Mouse (Mus musculus) limb, embryonic 13.5 days (tissue): ENCODE measurements around the gene Camsap2. TPM values are rescaled to one million over a fixed set of nuclear protein-coding genes. Genes with fewer than 3 reads are reported as not detected.

Experiments
- ATAC-seq: fragments of 200-750 bp; cut with Nextera tagmentation; 2 replicates; pipeline ENCODE4 v1.8.0; 2017; ENCODE audit warnings: low read depth, moderate number of reproducible peaks, moderate TSS enrichment; ENCODE audit not compliant: low FRiP score
- H3K27ac ChIP-seq: fragments of 300-500 bp; sonication (generic); 2 replicates; pipeline ENCODE4 v1.5.1; 2015; ENCODE audit warnings: inconsistent platforms, mild to moderate bottlenecking, moderate library complexity
- H3K27me3 ChIP-seq: fragments of 300-500 bp; sonication (generic); 2 replicates; pipeline ENCODE4 v1.6.1; 2015; ENCODE audit warnings: mild to moderate bottlenecking, inconsistent platforms
- H3K36me3 ChIP-seq: fragments of 300-500 bp; sonication (generic); 2 replicates; pipeline ENCODE4 v1.6.1; 2015; ENCODE audit warnings: inconsistent platforms, mild to moderate bottlenecking, moderate library complexity
- H3K4me1 ChIP-seq: fragments of 300-500 bp; sonication (generic); 2 replicates; pipeline ENCODE4 v1.6.1; 2015; ENCODE audit warnings: inconsistent platforms
- H3K4me2 ChIP-seq: fragments of 300-500 bp; sonication (generic); replicated peaks from 2 replicates; pipeline ENCODE4 v1.6.1; 2015; ENCODE audit warnings: inconsistent platforms, mild to moderate bottlenecking, moderate library complexity
- H3K4me3 ChIP-seq: fragments of 300-500 bp; sonication (generic); 2 replicates; pipeline ENCODE4 v1.5.1; 2015; ENCODE audit warnings: moderate library complexity, mild to moderate bottlenecking, inconsistent platforms
- H3K9ac ChIP-seq: fragments of 300-500 bp; sonication (generic); 2 replicates; pipeline ENCODE4 v1.6.1; 2015; ENCODE audit warnings: mild to moderate bottlenecking, inconsistent platforms
- H3K9me3 ChIP-seq: fragments of 300-500 bp; sonication (generic); 2 replicates; pipeline ENCODE4 v1.6.1; 2016; ENCODE audit warnings: inconsistent platforms
- WGBS: fragments of 180-500 bp; shearing (Covaris S2); methylation state at CpG from one replicate; pipeline ENCODE4 v1.1.7; 2015; 5-methylcytosine and 5-hydroxymethylcytosine counted together
- polyA plus RNA-seq: library from polyadenylated mRNA; unstranded; fragments of >200 nt; fragmentation: Nextera tagmentation; extraction: Ambion mirVana; gene quantifications from 2 replicates; pipeline ENCODE4 v1.2.1, GENCODE M21; 2015

Gene Camsap2
- 9.9 and 10.1 TPM in 2 replicates for polyA plus RNA-seq

DNA sequence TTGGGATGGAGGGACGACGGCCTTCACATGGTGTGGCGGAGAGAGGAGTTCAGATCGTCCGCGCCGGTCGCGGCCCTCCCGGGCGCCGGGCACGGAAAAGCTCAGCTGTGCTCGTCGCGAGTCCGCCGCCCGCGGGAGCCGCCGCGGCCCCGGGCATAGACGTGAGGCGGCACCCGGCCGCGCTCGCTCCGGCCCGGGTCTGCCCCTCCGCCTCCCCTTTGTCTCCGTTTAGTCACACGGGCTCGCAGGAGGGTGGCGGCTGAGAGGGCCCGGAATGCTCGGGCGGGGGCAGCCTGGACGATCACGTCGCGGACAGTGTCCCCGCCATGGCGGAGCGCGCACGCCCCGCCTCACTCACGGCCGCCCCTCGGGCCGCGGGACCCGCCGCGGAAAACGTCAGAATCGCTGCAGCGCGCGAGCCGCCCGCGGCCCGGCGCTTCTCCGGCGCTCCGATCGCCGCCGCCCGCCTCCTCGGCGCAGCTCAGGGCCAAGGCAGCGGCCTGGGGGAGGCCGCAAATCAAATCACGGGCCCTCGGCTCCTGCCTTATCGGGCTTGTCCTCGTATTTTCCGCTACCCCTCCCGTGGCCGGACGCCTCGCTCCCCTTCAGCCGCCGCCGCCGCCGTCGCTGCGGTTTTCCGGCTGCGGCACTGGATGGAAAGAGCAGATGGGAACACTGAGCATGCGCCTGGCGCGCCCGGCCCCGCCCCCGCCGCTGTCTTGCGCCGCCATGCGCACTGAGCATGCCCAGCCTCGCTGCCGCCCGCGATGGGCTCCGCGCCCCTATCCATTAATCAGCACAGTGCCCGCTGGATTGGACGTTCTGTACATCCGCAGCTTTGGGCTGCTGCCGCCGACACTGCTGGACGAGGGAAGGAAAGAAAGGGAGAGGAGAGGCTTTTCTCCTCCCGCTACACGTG lies at the start of gene Camsap2:
Gene Camsap2, minus strand, starts transcription at position 651 of the 919 bp plus-strand sequence.
- under 1% methylated on average over 119 of the region's 121 CpGs for WGBS
- peak within 1 kb of the TSS; percentile 95 for H3K9ac ChIP-seq
- peak within 1 kb of the TSS; percentile 97 for H3K4me3 ChIP-seq
- H3K36me3 ChIP-seq = no peaks in the 10 kb centered on the region
- peak within 1 kb of the TSS; percentile 81 for H3K4me2 ChIP-seq
- H3K4me1 ChIP-seq = peaks cover 43% of the 10 kb centered on the region
- H3K27me3 ChIP-seq = no peaks in the 10 kb centered on the region
- H3K27ac ChIP-seq = peak within 1 kb of the TSS; percentile 97
- H3K9me3 ChIP-seq = no peaks in the 10 kb centered on the region
- peak; percentile 95 for ATAC-seq

DNA sequence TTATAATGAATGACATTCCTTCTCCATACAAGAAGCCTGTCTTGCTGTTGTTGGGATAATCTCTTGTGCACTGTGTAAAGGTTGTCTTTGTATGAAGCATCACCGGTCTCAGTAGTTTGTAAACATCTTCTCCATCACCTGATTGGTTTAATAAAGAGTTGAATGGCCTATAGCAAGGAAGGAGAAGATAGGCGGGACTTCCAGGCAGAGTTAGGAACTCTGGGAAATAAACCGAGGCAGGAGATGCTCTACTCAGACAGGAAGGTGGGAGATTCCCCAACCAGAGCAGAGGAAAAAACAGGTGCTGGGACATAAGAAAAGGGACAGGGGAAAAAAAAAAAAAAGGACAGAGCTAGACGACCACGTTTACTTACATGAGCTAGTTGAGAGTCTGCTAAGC lies 49.2 kb upstream of the Camsap2 start:
- Histone ChIP-seq H3K27ac (no peak overlapping the region), H3K9ac (no peak overlapping the region), H3K4me1 (0 out of 2 replicates have a peak, but pooled peaks cover 3% of the 10 kb centered on the region), H3K4me3 (no peak overlapping the region), H3K36me3 (no peaks in the 10 kb centered on the region), H3K27me3 (no peaks in the 10 kb centered on the region), H3K4me2 (peak overlapping the region; percentile 2; the same call in 1 of the 2 replicates), H3K9me3 (no peaks in the 10 kb centered on the region)
- WGBS = 39% methylated on average over 5 of the region's 5 CpGs
- no peak for ATAC-seq

DNA sequence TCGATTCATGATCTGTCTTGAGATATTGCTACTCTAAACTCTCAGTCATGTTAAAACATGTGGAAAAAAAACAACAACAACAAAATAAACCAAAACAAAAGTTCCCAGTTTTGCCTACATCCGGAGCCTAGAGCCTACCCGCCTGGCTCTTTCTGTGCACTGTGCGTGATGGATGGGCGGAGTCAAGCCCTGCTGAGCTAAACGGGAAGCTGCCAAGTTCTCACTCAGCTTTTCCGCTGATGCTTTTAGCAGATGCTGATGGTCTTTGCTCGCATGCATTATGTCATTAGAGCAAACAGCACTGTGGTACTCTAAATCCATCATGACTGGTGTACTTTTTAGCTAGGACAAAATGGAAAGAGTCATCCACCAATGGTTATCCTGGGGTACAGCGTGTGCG lies 48.6 kb upstream of the Camsap2 start:
- Histone ChIP-seq H3K9me3 (no peaks in the 10 kb centered on the region), H3K27me3 (no peaks in the 10 kb centered on the region), H3K36me3 (no peaks in the 10 kb centered on the region), H3K4me1 (0 out of 2 replicates have a peak, but pooled peaks cover 3% of the 10 kb centered on the region), H3K4me2 (peak overlapping the region; percentile 30), H3K4me3 (no peak overlapping the region), H3K27ac (no peak overlapping the region), H3K9ac (no peak overlapping the region)
- ATAC-seq = peak; percentile 67; the same call in 1 of the 2 replicates
- WGBS = 35% methylated on average over 10 of the region's 10 CpGs

DNA sequence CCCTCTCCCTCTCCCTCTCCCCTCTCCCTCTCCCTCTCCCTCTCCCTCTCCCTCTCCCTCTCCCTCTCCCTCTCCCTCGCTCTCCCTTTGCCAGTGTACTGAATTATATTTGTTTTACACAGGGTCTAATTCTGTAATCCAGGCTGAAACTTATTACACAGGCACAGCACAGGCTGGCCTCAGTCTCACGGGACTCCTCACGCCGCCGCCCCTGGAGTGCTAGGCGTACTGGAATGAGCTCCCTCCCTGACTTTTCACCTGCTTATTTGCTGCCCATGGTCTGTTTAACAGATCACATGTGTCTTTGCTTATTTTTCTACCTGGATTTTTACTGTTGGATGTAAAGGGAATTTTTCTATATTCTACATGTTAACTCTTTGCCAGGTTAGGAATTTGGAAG lies 41.0 kb upstream of the Camsap2 start:
- ATAC-seq = peak; percentile 48; the same call in 1 of the 2 replicates
- Histone ChIP-seq H3K36me3 (no peaks in the 10 kb centered on the region), H3K9me3 (no peaks in the 10 kb centered on the region), H3K9ac (no peak overlapping the region), H3K27me3 (no peaks in the 10 kb centered on the region), H3K4me3 (no peak overlapping the region), H3K4me1 (no peaks in the 10 kb centered on the region), H3K4me2 (no peak overlapping the region), H3K27ac (no peak overlapping the region)
- WGBS = 20% methylated on average over 5 of the region's 6 CpGs

DNA sequence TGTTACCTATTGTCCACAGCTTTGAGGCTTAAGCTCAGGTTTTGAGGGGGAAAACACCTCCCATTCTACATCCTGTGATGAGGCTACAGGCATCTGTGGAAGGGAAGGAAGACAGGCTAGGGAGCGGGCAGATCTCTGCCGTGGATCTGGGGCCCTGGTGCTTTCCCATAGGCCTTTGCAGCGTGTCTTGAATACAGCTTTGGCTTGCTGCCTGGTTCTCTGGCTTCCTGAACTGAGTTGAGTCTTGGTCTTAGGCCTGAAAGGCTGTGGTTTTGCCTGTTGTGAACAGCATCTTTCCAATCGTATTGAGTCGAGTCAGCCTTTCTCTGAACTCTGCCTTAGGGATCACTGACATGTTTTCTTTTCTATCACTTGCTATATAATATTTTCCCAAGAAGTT lies 35.7 kb upstream of the Camsap2 start:
- no peak overlapping the region for H3K4me2 ChIP-seq
- H3K4me3 ChIP-seq = no peak overlapping the region
- H3K36me3 ChIP-seq = no peaks in the 10 kb centered on the region
- no peak overlapping the region; the same call in 1 of the 2 replicates for H3K27ac ChIP-seq
- ATAC-seq = no peak
- H3K4me1 ChIP-seq = 0 out of 2 replicates have a peak, but pooled peaks cover 4% of the 10 kb centered on the region
- no peaks in the 10 kb centered on the region for H3K9me3 ChIP-seq
- H3K27me3 ChIP-seq = no peaks in the 10 kb centered on the region
- WGBS = 78% methylated on average over 5 of the region's 5 CpGs
- no peak overlapping the region for H3K9ac ChIP-seq

DNA sequence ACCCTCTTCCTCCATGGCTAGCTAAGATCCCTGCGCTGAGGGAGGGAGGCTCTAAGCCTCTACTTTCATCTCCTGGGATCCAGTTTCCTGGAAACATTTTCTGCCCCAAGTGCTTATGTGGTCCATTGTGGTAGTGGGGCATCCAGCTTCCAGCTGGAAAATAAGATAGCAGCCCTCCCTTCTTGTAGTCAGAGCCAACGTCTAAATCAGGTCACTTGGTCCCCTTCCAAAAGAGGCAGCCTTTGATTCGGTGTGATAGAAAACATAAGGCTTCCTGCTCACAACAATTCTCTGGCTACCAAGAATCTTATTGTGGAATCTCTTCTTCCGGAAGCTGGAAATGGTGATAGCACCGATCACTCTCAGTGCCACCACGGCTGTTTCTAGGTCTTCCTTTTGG lies 35.3 kb upstream of the Camsap2 start:
- H3K36me3 ChIP-seq = no peaks in the 10 kb centered on the region
- H3K27ac ChIP-seq = no peak overlapping the region
- 78% methylated on average over 6 of the region's 6 CpGs for WGBS
- H3K27me3 ChIP-seq = no peaks in the 10 kb centered on the region
- H3K4me1 ChIP-seq = 0 out of 2 replicates have a peak, but pooled peaks cover 4% of the 10 kb centered on the region
- ATAC-seq = no peak
- H3K9ac ChIP-seq = no peak overlapping the region
- H3K9me3 ChIP-seq = no peaks in the 10 kb centered on the region
- no peak overlapping the region for H3K4me2 ChIP-seq
- H3K4me3 ChIP-seq = no peak overlapping the region

DNA sequence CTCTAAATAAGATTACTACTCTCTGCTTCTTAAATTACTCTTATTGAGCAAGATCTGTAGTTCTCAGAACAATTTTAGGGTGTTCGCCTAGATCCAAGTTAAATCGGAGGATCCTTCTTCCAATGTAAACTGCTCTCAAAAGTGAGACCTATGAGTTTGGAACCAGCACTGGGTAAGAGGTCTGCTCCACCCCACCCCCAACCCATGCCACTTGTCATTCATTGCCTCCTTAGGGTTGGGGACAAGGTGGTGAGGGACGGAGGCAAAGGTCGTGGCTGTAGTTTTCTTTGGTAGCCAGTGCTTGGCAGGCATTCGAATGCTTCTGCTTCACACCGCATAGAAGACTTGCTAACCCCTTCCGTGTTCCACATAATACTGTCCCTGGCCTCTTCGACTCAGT lies 34.7 kb upstream of the Camsap2 start:
- Histone ChIP-seq H3K36me3 (no peaks in the 10 kb centered on the region), H3K4me2 (no peak overlapping the region), H3K27me3 (no peaks in the 10 kb centered on the region), H3K9ac (no peak overlapping the region), H3K4me1 (0 out of 2 replicates have a peak, but pooled peaks cover 4% of the 10 kb centered on the region), H3K27ac (no peak overlapping the region), H3K4me3 (no peak overlapping the region), H3K9me3 (no peaks in the 10 kb centered on the region)
- no peak for ATAC-seq
- WGBS = 88% methylated on average over 8 of the region's 8 CpGs

DNA sequence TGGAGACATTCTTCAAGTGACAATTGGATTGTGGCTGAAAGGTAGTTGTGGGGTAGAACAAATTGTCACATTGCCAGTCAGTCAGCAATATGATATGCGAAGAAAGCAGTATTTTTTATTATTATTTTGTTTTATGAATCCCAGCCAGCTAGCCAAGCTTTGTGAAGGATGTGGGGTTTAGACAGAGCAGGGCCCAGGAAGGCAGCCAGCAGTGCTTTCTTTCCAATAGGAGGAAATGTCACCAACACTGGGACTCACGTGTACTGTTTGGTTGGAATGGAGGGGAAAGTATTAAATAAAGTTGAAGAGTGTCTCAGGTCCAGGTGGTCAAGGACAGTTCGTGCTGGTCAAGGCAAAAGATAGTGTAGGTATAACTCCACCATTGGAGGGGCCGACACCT lies 34.3 kb upstream of the Camsap2 start:
- Histone ChIP-seq H3K27ac (no peak overlapping the region), H3K4me3 (no peak overlapping the region), H3K27me3 (no peaks in the 10 kb centered on the region), H3K4me1 (0 out of 2 replicates have a peak, but pooled peaks cover 4% of the 10 kb centered on the region), H3K9me3 (no peaks in the 10 kb centered on the region), H3K36me3 (no peaks in the 10 kb centered on the region), H3K9ac (no peak overlapping the region), H3K4me2 (no peak overlapping the region)
- no peak for ATAC-seq
- WGBS = 92% methylated on average over 4 of the region's 4 CpGs

DNA sequence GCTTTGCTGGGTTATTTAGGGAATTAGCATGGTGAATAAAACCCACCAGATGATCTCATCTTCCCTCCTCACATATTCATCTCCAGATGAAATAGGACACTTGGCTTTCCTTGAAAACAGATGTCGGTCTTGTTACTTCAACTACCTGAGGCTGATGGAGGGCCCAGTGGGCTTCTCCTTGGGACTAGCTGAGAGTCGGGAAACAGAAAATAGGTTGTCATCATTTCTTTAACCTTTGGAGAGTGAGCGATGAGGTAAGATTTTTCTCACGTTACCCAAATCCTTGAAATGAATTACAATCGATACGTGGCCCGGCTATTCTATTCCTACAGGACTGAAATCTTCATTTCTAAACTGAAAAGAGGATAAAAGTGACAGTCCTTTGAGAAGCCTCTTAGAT lies 33.4 kb upstream of the Camsap2 start:
- H3K27ac ChIP-seq = no peak overlapping the region
- H3K4me1 ChIP-seq = 0 out of 2 replicates have a peak, but pooled peaks cover 4% of the 10 kb centered on the region
- H3K36me3 ChIP-seq = no peaks in the 10 kb centered on the region
- no peak for ATAC-seq
- 92% methylated on average over 7 of the region's 7 CpGs for WGBS
- no peaks in the 10 kb centered on the region for H3K9me3 ChIP-seq
- H3K4me2 ChIP-seq = no peak overlapping the region
- no peaks in the 10 kb centered on the region for H3K27me3 ChIP-seq
- H3K9ac ChIP-seq = no peak overlapping the region
- H3K4me3 ChIP-seq = no peak overlapping the region

DNA sequence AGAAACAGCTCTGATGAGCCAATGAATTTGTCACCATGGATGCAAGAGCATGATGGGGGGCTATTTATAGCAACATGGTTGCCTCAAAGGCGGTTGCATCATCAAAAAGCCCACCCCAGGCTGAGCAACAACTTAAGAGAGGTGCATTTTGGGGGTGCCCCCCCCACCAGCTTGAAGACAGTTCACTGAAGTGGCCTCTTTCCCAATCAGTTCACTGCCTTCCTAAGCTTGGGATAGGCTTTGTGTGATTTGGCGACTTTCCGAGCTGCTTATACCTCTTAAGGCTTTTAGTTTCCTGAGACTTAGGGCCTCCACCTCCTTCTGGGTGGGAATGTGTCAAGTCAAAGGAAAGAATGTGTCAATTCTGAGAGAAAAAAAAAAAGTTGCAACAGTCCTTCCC lies 20.1 kb upstream of the Camsap2 start:
- 82% methylated on average over 3 of the region's 3 CpGs for WGBS
- Histone ChIP-seq H3K36me3 (no peaks in the 10 kb centered on the region), H3K9ac (no peak overlapping the region), H3K27me3 (no peaks in the 10 kb centered on the region), H3K27ac (no peak overlapping the region), H3K4me1 (peaks cover 21% of the 10 kb centered on the region), H3K4me3 (no peak overlapping the region), H3K4me2 (no peak overlapping the region), H3K9me3 (no peaks in the 10 kb centered on the region)
- ATAC-seq = no peak

DNA sequence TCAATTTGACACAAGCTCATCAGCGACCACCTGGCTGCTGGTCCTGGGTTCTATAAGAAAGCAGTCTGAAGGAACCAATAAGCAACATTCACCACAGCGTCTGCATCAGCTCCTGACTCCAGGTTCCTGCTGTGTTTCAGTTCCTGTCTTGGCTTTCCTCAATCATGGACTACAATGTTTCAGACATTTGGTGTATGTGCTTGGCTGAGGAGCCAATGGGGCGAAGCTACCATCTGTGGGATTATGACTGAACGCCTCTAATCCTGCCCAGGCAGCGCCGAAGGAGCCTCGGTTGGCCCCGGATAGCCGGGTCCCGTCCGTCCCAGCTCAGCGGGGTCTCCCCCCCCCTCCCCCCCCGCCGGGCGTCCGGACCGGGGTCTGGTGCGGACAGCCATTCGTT lies 18.8 kb upstream of the Camsap2 start:
- Histone ChIP-seq H3K9ac (no peak overlapping the region), H3K27ac (no peak overlapping the region), H3K4me2 (no peak overlapping the region), H3K4me3 (no peak overlapping the region), H3K27me3 (no peaks in the 10 kb centered on the region), H3K9me3 (no peaks in the 10 kb centered on the region), H3K36me3 (no peaks in the 10 kb centered on the region), H3K4me1 (peaks cover 24% of the 10 kb centered on the region)
- no peak for ATAC-seq
- 68% methylated on average over 17 of the region's 19 CpGs for WGBS

DNA sequence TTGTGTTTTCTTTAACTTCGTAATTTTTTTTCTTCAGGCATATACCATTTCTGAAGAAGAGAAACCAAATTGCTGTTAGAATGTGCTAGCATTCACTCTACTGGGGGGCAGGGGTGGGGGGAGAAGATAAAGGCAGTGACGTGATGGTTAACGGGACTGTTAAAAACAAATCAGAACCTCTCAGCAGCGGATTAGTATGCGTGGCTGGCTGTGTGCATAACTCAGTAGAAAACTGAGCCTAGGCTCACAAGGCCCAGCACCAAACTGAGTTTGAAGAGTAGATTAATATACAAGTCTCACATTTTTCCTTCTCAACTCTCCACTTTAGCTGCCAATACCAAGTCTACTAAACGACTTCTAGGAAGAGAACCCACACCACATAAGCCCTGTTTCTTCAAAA lies 17.1 kb upstream of the Camsap2 start:
- H3K9me3 ChIP-seq = no peaks in the 10 kb centered on the region
- peaks cover 24% of the 10 kb centered on the region for H3K4me1 ChIP-seq
- no peak overlapping the region for H3K9ac ChIP-seq
- H3K4me3 ChIP-seq = no peak overlapping the region
- WGBS = 49% methylated on average over 6 of the region's 6 CpGs
- no peaks in the 10 kb centered on the region for H3K36me3 ChIP-seq
- peak overlapping the region; percentile 27 for H3K4me2 ChIP-seq
- no peak for ATAC-seq
- H3K27me3 ChIP-seq = no peaks in the 10 kb centered on the region
- H3K27ac ChIP-seq = peak overlapping the region; percentile 49
